Mouse (Mus musculus): ENCODE data around the gene Gm14632.
"Not testable (repeated sequence)": the region's sequence is repeated elsewhere in the genome, so short reads cannot be mapped to it uniquely, and the experiment has no call there.

The Gm14632 gene

DNA sequence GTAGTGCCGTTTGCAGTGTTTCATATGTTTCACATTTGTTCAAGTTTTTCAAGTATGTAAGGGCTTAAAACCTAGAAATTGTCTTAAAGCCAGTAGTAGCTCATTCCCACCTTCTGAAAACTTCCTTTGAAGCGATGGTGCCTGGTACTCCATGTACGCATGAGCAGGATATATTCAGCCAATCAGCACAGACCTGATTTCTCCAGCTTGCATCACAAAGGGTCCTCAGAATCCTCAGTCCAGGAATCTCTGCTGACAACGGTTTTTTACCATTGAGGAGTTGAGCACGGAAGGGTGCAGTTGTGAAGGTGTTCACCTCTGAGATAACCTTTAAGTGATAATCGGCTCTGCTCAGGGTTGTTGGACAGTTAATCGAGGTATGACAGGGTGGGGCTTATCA lies at the start of gene Gm14632:
Gene Gm14632, plus strand, starts transcription at position 301 of the 400 bp plus-strand sequence.
- not testable (repeated sequence) for DNase-seq (ENCODE audit: low read depth, low spot score)
